Mouse (Mus musculus): Measurements from ENCODE around the gene Nos2.

- TF ChIP-seq POLR2A (IDR thresholded peaks at IDR 0.05; ENCODE audit: insufficient read depth, low read length), result no peak
- no peak for TF ChIP-seq EP300 (IDR thresholded peaks at IDR 0.05; ENCODE audit: insufficient read depth, low read depth, low read length)
- TF ChIP-seq CTCF (IDR thresholded peaks at IDR 0.05; ENCODE audit: low read depth, low read length), result no peak
Measured at GRCm38 (mm10) chr11:78971746-78972145, 51.2 kb downstream of the Nos2 start.
